Mouse (Mus musculus) thymus, postnatal 10 days (tissue): ENCODE measurements around the gene Mdk.

Experiments used
- DNase-seq, 2 experiments: peaks; one replicate each; pipeline ENCODE4 v3.0.0; 2021; ENCODE audit warnings: low spot score in 2 of 2

Gene Mdk

DNA sequence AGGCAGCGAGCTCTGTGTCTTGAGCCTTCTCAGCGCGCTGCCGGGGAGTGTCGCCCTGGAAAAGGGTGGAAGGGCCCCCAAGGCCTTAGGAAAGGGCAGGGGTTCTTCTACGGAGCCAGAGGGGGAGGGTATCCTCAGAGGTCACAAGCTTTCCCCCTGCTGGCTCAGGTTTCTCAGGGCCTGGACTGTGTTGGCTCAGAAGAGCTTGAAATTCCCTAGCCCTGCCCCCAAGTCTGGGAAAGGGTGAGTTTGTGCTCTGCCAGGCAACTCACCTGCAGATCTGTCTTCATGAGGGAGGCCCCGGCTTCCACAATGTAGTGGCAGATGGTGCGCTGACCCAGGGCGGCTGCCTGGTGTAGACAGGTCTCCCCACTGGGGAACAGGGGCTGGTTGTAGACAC lies 1.4 kb upstream of the Mdk start:
- no peak for DNase-seq

DNA sequence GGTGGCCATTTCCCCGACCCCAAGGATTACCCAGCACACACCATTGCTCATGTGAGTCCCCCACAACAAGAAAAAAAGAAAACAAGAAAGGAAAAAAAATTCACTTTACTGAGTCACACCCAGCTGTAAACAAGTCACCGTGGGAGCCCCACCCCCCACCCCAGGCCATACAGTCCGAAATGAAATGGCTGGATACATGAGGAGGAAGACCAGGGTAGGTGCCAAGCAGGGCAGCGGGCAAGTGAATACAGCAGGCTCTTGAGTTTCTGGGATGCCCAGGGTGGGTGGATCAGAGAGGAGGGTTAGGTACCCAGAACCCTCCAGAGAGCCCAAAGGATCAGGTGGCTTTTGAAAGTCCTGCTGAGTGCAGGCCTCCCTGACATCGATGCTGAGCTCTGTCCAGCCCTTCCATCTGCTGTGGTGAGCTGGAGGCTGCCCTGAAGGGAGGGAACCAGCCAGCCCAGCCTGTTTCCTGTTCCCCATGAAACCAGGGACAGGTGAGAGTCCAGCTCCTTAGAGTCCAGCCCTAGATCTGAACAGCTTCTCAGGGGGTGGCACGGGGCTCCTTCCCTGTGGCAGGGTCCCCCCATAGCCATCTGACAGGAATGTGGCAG lies 747 bp upstream of the Mdk start:
- DNase-seq, result no peak

DNA sequence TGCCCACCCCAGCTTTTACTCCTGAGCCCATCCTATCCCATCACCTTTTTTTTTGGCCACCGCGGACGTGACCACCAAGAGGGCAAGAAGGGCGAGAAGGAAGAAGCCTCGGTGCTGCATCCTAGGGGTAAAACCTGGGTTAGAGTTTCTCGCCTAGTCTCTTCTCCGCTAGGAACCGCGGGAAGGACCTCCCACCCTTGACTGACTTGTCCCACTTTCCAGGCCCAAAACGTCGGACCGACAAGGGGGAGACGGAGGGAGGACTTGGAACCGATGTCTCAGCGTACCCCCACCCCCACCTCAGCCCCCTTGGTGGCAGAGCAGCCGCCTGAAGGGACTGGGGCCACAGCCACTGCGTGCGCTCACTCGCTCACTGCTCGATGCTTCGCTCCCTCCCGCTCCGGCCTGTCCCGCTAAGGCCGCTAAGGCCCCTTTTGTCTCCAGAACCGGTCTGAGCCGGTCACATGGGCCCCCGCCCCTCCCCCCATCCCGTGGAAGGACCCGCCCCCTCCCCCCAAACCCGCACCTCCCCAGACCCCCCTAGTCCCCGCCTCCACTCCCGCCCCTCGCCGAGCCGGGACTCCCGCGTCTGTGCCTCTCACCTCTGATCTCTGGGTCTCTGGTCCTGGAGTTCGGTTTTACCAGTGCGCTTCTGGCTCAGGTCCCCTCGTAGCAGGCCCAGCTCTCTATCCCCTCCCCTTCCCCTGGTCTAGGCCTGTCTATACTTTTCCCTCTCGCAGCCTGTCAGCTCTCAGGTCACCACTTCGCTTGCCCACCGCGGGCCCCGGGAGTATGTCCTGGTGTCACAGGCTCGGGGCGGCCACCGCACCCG lies 553 bp downstream of the Mdk start:
- no peak for DNase-seq

DNA sequence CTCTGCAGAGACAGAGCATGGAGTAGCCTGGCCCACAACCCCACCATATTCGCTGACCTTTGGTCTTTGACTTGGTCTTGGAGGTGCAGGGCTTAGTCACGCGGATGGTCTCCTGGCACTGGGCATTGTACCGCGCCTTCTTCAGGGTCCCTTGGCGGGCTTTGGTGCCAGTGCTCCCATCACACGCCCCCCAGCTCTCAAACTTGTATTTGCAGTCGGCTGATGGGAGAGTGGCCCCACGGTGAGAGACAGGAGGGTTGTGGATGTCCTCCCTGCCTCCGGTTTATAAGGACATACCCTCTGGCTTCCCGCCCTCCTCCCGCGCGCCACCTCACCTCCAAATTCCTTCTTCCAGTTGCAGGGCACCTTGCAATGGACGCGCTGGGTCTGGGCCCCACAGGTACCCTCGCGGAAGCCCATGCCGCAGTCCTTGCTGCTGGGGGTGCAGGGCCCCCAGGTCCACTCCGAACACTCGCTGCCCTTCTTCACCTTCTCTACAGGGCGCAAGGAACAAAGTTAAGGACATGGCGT lies 1.3 kb downstream of the Mdk start:
- DNase-seq, result no peak

DNA sequence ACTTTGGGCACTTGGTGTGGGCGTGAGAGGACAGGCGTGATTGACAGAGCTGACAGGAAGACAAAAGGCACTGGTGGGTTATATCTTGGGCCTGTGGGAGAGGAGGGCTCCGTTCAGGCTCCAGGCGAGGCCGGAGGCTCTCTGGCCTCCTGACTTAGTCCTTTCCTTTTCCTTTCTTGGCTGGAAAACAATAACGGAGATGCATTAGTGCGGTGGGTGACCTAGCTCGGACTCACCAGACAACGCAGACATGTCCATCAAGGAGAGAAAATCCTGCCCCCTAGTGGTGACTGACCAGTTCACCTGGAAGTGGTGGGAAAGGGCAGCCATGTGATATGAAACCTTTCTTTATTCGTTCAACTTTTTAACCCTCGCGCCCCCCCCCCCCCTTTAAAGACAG lies 2.2 kb downstream of the Mdk start:
- peak in 1 of 2 experiments; percentile 72 for DNase-seq

DNA sequence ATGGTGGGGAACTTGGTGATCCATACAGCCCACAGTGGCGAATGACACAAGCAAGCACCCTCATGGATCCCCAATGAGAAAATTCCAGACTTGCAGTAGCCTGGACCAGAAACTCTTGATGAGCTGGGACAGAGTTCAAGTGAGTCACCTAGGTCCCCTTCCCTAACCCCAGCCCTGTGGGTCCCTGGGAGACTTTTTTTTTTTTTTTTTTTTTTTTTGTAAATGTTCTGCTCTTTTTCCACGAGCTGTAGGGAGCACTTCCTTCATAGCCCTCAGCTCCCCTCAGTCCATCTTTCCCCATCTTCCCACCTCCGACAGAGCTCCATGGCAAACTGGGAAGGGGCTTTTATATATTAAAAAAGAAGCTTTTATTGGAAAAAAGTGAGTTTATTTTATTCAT lies 2.6 kb downstream of the Mdk start:
- no peak for DNase-seq

DNA sequence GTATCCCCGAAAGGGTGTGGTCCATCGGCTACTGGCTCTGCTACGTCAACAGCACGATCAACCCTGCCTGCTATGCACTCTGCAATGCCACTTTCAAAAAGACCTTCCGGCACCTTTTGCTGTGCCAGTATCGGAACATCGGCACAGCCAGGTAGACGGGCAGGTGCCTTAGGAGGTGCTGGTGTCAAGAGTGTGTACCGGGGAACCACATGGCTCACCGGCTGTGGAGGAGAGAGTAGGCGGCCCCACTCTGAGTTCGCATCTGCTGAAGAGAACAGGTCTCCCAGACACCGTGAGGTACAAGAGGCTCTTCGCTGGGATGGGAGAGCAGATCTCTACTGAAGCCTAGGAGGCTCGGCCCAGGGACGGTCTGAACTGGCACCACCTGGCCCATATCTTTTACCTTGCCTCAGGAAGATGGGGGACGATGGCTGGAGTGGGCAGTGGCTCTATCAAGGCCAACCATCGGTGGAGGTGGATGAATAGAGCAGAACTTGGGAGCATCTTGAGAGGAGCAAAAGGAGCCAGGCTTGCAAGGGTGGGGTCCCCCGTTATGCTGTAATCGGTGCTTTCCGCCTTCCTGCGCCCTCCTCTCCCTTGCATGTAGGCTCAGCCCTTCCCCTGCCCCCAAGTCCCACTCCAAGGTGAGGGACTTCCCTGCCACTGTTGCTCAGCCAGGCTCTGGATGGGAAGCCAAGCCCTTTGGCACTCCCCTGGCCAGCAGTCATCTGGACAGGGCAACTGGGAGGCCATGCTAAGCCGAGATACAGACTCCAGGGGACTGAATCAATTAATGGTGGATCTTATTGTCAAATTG lies 3.4 kb downstream of the Mdk start:
- no peak for DNase-seq

DNA sequence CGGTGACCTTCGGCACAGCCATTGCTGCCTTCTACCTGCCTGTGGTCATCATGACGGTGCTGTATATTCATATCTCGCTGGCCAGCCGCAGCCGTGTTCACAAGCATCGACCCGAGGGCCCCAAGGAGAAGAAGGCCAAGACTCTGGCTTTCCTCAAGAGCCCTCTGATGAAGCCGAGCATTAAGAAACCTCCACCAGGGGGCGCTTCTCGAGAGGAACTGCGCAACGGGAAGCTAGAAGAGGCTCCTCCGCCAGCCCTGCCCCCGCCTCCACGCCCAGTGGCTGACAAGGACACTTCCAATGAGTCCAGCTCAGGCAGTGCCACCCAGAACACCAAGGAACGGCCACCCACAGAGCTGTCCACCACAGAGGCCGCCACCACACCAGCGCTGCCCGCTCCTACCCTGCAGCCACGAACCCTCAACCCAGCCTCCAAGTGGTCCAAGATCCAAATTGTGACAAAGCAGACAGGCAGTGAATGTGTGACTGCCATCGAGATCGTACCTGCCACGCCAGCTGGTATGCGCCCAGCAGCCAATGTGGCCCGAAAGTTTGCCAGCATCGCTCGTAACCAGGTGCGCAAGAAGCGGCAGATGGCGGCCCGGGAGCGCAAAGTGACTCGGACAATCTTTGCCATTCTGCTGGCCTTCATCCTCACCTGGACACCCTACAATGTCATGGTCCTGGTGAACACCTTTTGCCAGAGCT lies 4.1 kb downstream of the Mdk start:
- DNase-seq, result peak; percentile 64 to 88

DNA sequence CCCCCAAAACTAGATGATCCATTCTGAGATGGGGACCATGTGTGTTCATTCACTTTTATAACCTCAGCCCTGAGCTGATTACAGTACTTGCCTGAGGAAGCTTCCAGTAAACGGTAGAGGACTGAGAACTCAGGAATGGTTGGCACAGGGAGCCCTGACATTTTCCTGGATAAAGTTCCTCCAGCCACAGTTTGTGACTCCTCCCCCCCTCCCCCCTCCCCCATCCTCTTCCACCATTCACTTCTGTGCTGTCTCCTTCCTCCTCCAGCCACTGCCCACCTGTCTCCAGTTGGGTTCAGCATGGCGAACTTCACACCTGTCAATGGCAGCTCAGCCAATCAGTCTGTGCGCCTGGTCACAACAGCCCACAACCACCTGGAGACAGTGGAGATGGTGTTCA lies 5.1 kb downstream of the Mdk start, which contains the start of gene Chrm4:
Gene Chrm4 (plus strand): TSS at position 301 of the 400 bp plus-strand sequence.
- no peak for DNase-seq

DNA sequence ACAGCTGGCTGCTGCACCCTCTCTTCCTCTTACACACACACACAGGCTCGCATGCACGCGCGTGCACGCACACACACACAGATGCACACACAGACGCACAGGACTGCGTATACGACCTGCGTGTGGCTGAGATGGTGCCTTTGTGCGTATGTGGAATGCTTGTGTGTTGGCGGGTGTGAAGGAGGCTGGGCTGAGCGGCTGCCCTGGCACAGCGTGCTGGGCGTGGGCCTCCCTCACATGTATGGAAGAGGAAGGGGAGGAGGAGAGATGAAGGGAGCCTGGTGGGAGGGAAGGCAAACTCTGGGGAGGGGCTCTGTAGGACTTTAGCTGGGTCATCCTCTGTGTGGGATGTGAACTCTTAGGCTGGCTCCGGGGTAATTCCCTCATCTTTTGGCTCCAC lies 6.7 kb downstream of the Mdk start:
- DNase-seq, result no peak

DNA sequence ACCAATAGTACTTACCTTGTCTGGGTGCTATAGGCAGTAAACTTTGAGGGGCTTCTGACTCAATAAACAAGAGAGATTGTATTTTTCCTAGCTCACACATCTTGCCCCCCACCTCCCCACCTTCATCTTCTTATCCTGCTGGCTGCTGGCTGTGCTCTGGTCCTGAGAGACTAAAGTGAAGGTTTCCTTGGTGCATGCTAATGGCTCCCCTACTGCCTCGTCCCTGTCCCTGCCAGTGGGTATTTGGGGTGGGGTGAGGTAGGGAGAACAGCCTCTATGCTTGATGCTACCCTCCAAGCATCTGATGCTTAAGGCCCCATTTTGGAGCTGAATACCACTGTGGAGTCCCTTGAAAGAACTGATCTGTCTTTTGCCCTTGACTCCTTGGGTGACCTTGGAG lies 7.4 kb downstream of the Mdk start:
- no peak for DNase-seq

DNA sequence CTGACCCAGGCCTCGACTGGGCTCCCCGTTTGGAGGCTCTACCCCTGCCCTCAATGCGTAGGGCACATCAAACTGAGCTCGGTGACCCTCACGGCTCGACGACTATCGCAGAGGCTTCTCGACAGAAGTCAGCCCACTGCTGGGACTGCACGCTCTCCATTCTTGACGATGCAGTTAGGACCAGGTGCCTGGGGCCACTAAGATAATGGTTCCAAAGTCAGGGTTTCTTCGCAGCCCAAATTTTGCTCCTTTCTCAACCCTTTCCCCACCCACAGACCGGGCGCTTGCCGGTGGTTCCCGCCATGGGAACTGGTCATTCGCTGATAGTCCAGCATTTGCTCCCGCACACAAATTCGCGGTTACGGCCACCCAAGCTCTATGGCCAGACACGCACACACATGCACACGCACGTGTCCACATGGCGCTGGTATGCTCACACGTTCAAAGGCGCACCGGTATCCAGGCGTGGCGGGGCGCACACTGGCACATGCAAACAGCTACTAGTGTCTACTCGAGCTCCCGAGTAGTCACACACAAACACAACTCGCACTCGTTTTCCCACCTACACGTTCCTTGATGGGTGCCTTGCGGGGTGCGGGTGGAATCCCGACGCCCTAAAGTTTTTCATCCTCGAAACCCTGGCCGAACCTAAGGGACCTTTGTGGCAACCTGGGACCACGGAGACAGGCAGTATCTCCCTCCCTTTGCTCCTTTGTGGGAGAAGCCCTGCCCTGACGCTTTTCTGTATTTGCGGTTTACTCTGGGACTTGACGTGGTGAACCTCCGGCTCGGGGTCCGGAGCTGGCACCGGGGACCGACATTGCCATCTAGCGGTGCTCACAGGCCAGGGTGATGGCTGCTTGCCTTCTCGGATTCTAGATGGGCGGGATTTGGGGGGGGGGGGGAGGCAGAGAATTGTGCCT lies 8.4 kb downstream of the Mdk start:
- peak; percentile 49 to 70 for DNase-seq

DNA sequence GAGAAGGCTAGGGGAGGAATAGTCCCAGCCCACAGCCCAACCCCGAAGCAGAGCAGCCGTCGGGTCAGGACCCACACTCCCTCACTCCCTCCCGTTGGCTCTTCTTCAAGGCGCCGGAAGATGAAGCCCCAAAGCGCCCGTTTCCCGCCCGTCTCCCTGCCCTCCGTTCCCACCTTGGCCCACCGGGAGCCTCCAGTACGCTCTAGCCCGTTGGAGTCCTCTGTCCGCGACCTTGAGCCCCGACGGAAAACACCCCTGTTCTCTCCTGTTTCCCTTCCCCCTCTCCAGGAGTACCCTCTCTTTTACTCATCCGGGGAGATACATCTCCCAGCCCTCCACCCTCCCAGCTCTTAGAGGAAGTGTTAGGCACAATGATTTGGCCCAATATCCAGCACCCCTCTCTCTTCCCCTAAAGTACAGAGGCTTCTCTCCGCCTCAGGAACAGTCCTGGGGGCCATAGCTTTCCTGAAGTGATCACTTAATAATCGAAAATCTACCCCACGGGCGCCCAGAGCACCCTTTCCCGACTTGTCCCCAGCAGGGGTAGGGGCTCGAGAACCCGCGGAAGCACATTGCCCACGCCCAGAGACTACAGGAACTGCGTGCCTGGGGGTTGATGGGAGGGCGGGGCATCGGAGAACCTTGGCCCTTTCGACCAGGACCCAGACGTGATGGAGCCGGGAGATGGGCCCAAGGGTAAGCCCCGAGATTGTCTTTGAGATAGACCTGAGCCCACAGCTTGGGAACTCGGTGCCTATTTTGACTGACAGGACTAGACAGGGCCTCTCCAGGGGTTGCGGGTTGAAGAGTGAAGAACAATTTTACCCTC lies 9.3 kb downstream of the Mdk start:
- no peak for DNase-seq

DNA sequence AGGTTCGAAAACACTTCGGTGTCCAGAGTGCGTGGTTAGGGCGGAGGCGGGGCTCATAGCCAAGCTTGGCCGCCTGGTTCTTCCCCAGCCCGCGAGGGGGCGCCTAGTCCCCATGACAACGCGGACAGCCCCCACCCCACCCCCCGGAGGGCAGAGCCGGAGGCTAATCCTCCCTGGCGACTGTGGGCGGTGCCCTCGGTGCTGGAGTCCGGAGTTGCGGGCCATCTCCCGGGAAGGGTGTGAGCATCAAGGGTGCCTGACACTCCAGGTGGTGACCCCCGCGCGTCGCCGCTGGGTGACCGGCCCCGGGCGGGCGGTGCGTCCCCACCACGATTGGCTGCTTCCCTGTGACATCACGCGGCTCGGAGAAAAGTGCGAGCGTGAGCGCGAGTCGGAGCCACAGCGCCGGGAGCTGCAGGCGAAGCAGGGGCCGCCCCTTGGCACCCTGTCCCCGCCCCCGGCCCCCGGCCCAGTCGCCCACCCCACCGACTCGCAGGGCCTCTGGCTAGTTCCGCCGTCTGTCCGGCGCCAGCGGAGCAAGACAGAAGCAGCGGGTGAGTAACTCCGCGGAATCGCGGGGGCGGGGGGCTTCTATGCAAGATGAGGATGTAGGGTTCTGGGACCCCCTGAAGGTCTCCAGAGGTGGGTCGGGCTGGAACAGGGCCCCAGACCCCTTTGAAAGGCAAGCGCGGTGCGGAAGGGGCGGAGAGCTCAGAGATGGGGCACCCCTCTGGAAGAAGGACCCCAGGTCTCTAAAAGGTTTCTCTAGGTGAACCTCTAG lies 10.1 kb downstream of the Mdk start:
- peak; percentile 55 to 69 for DNase-seq

DNA sequence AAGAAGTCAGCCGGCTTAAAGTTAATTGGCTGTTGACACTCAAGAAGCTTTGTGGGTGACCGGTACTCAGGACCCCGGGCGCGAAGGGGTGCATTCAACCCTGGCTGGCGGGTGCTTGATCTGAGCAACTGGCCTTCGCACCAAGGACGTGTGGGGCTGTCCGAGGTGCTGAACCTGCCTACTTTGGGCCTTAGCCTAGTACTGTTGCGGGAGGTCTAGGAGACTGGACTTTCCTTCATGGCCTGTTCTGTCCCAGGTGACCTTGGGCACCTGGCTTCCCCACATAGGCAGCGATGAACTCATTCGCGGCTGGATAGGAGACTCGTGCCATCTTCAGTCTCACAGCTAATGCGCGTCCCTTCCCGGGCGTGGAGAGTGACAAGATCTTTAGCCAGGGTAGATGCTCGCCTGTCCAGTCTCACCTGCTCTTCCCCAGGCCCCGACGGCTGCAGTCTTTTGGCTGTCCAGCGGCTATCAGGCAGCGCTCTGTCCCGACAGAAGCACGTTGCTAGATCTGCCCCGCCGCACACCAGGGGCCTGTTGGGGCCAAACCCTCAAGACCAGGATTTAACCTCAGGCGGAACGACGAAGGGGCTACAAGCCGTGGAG lies 10.8 kb downstream of the Mdk start:
- peak; percentile 27 to 64 for DNase-seq

DNA sequence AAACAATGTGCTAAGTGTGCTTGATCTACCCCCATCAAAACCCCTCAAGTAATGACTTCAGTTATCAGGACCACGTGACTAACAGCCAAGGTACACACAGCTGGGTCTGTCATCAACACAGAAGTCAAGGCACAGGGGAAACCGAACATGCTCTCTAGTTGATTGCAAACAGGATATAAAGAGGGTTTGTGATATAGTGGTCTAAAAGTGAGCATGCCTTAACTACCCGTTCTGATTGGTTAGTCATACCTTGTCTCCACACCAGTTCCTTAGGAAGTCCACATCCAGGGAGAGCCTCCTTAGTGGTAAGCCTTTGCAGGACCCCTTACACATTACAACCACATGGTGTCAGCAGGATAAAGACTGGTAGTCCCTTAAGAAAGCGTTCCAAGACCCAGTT lies 12.0 kb downstream of the Mdk start:
- DNase-seq, result no peak

DNA sequence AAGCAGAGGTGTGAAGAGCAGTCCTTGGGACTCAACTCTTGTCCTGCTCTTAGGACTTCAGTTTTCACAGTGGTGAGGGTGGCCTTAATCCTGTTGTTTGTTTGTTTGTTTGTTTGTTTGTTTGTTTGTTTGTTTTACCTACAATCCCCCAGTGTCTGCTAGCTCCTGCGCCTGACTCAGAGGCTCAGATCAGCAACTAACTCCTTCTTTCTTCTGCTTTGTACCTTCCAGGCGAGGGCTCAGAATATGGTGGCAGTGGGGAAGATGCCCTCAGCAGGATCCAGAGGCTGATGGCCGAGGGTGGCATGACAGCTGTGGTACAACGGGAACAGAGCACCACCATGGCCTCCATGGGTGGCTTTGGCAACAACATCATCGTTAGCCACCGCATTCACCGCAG lies 15.0 kb downstream of the Mdk start:
- no peak for DNase-seq

DNA sequence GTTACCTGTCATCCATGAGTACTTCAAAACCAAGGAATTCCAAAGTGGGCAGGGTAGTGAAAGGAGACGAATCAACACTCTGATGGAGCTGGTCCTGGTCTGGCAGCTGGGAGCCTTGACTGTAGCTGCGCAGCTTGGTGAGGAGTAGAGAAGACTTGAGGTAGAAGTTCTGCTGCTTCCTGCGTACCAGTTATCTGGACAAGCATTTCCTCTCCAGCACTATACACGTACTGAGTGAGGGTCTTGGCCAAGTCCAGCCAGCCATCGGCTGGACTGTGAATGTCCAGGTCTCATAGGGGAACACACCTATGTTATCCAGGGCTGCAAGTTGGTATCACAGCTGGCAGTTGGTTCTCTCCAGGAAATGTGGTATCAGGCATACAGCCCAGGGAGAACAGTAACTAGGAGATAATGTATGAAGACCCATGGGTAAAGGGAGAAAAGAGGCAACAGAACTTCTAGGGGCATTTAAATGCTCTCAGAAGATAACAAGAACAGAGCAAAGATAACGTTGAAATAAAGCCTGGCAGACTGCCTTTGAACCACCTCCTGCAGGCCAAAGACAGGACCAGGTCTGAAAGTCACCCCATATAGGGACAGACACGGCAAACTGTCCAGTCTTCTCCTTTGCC lies 15.6 kb downstream of the Mdk start:
- no peak for DNase-seq
